Mouse (Mus musculus) limb, embryonic 10.5 days (tissue): ENCODE measurements around the gene Pnpla6. TPM values are rescaled to one million over a fixed set of nuclear protein-coding genes. Genes with fewer than 3 reads are reported as not detected.

Experiments
- DNase-seq: peaks from one replicate; pipeline ENCODE4 v3.0.0-alpha.2; 2017; ENCODE audit warnings: low spot score
- H3K27ac ChIP-seq: fragments of 300-500 bp; sonication (generic); 2 replicates; pipeline ENCODE4 v1.5.1; 2016; ENCODE audit warnings: mild to moderate bottlenecking
- H3K27me3 ChIP-seq: fragments of 300-500 bp; sonication (generic); 2 replicates; pipeline ENCODE4 v1.6.1; 2016; ENCODE audit warnings: low read depth, mild to moderate bottlenecking; ENCODE audit not compliant: poor library complexity, severe bottlenecking
- H3K36me3 ChIP-seq: fragments of 300-500 bp; sonication (generic); 2 replicates; pipeline ENCODE4 v1.6.1; 2016; ENCODE audit warnings: mild to moderate bottlenecking, moderate library complexity
- H3K4me1 ChIP-seq: fragments of 300-500 bp; sonication (generic); 2 replicates; pipeline ENCODE4 v1.6.1; 2016
- H3K4me3 ChIP-seq: fragments of 300-500 bp; sonication (generic); 2 replicates; pipeline ENCODE4 v1.5.1; 2016; ENCODE audit warnings: mild to moderate bottlenecking, moderate library complexity
- H3K9me3 ChIP-seq: fragments of 300-500 bp; sonication (generic); replicated peaks from 2 replicates; pipeline ENCODE4 v1.6.1; 2016; ENCODE audit warnings: mild to moderate bottlenecking
- WGBS: fragments of 180-500 bp; shearing (Covaris S2); methylation state at CpG from one replicate; pipeline ENCODE4 v1.1.7; 2016; 5-methylcytosine and 5-hydroxymethylcytosine counted together
- polyA plus RNA-seq: library from polyadenylated mRNA; unstranded; fragments of >200 nt; fragmentation: Nextera tagmentation; extraction: Ambion mirVana; gene quantifications from 2 replicates; pipeline ENCODE4 v1.2.1, GENCODE M21; 2016

The Pnpla6 gene
- 17.7 and 21.1 TPM in 2 replicates for polyA plus RNA-seq

GRCm38 (mm10) chr8:3515260-3515671 lies at the start of gene Pnpla6:
Pnpla6 (plus strand) TSS chr8:3515384.
- DNase-seq = peak; percentile 90
- Histone ChIP-seq H3K4me1 (peaks cover 27% of the 10 kb centered on the region), H3K36me3 (peaks cover 41% of the 10 kb centered on the region), H3K4me3 (peak within 1 kb of the TSS; percentile 61), H3K27ac (peak within 1 kb of the TSS; percentile 82), H3K27me3 (no peaks in the 10 kb centered on the region), H3K9me3 (no peaks in the 10 kb centered on the region)
- under 1% methylated on average over 25 of the region's 25 CpGs for WGBS

GRCm38 (mm10) chr8:3467006-3467885 lies 47.9 kb upstream of the Pnpla6 start, which contains the start of gene Pex11g:
Pex11g (minus strand) TSS chr8:3467680.
- H3K4me1 ChIP-seq = peaks cover 13% of the 10 kb centered on the region
- H3K9me3 ChIP-seq = no peaks in the 10 kb centered on the region
- peak; percentile 99 for DNase-seq
- WGBS = 9% methylated on average over 32 of the region's 32 CpGs
- H3K27me3 ChIP-seq = no peaks in the 10 kb centered on the region
- peak within 1 kb of the TSS; percentile 96 for H3K27ac ChIP-seq
- no peaks in the 10 kb centered on the region for H3K36me3 ChIP-seq
- peak within 1 kb of the TSS; percentile 61 for H3K4me3 ChIP-seq

GRCm38 (mm10) chr8:3467886-3468545 lies 47.2 kb upstream of the Pnpla6 start:
- peak; percentile 38 for DNase-seq
- Histone ChIP-seq H3K4me3 (peak overlapping the region; percentile 61), H3K4me1 (peaks cover 13% of the 10 kb centered on the region), H3K27me3 (no peaks in the 10 kb centered on the region), H3K9me3 (no peaks in the 10 kb centered on the region), H3K27ac (peak overlapping the region; percentile 96), H3K36me3 (no peaks in the 10 kb centered on the region)
- WGBS = 56% methylated on average over 9 of the region's 9 CpGs

DNA sequence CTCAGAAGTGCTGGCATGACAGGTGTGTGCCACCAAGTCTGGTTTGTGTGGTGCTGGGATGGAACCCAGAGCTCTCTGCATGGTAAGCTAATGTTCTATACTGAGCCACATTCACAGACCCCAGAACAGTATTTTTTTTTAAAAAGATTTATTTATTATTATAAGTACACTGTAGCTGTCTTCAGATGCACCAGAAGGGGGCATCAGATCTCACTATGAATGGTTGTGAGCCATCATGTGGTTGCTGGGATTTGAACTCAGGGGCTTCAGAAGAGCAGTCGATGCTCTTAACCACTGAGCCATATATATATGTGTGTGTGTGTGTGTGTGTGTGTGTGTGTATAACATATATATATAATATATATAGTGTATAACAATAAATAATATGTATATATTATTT lies 46.3 kb upstream of the Pnpla6 start:
- peaks cover 13% of the 10 kb centered on the region for H3K4me1 ChIP-seq
- H3K4me3 ChIP-seq = no peak overlapping the region
- no peaks in the 10 kb centered on the region for H3K9me3 ChIP-seq
- H3K36me3 ChIP-seq = no peaks in the 10 kb centered on the region
- no peaks in the 10 kb centered on the region for H3K27me3 ChIP-seq
- H3K27ac ChIP-seq = 0 out of 2 replicates have a peak overlapping the region, but pooled peaks have one; percentile 96
- no peak for DNase-seq
- 94% methylated on average over 1 of the region's 1 CpGs for WGBS

GRCm38 (mm10) chr8:3470562-3470961 lies 44.6 kb upstream of the Pnpla6 start, which contains the start of gene Tex45:
Tex45 (plus strand) TSS chr8:3470862.
- Histone ChIP-seq H3K27me3 (peaks cover 6% of the 10 kb centered on the region), H3K4me1 (peaks cover 13% of the 10 kb centered on the region), H3K9me3 (no peaks in the 10 kb centered on the region), H3K27ac (no peak within 1 kb of the TSS), H3K4me3 (no peak within 1 kb of the TSS), H3K36me3 (no peaks in the 10 kb centered on the region)
- DNase-seq = no peak

DNA sequence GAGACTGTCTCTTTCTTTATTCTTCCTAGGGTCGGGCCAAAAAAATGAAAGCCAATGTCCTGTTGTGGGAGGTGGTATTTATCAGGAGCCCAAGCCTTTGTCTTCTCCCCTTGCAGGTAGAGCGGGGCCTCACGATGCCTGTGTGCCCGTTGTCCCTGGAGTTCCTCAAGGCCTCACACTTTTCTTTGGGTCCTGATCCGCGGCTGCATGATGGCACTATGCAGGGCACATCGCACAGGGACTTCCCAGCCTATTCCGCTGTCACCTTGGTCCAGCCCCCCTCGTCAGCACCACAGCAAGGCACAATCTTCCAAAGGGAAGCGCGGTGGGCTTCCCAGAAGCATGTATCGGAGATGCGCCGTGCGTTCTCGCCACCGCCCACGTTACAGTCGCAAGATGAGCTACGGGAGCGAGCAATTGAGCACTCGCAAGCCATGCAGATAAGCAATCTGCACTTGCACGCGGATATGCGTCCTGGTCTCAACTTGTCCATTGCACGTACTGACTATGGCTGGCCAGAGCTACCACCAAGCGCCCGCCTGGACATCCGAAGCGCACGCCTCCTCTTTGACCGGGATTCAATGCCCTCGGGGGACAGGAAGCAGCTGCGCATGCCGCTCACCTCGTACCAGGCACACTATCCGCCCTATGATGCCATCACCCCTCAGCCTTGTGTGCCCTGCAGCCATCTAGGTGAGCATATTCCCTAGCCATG lies 39.3 kb upstream of the Pnpla6 start:
- H3K4me3 ChIP-seq = peak overlapping the region; percentile 41
- peaks cover 29% of the 10 kb centered on the region for H3K27me3 ChIP-seq
- no peak for DNase-seq
- no peaks in the 10 kb centered on the region for H3K9me3 ChIP-seq
- peaks cover 6% of the 10 kb centered on the region for H3K4me1 ChIP-seq
- no peak overlapping the region for H3K27ac ChIP-seq
- H3K36me3 ChIP-seq = no peaks in the 10 kb centered on the region
- WGBS = 25% methylated on average over 37 of the region's 37 CpGs

- no peaks in the 10 kb centered on the region for H3K9me3 ChIP-seq
- H3K36me3 ChIP-seq = no peaks in the 10 kb centered on the region
- WGBS = 72% methylated on average over 4 of the region's 4 CpGs
- H3K27me3 ChIP-seq = peaks cover 25% of the 10 kb centered on the region
- DNase-seq = no peak
- peaks cover 6% of the 10 kb centered on the region for H3K4me1 ChIP-seq
- no peak overlapping the region for H3K4me3 ChIP-seq
- no peak overlapping the region for H3K27ac ChIP-seq
These were observed 34.9 kb upstream of the Pnpla6 start for GRCm38 (mm10) chr8:3480221-3480785.

GRCm38 (mm10) chr8:3481605-3482004 lies 33.6 kb upstream of the Pnpla6 start:
- whole genome bisulfite sequencing = 70% methylated on average over 5 of the region's 5 CpGs
- DNase-seq = no peak
- H3K27me3 ChIP-seq = peaks cover 12% of the 10 kb centered on the region

DNA sequence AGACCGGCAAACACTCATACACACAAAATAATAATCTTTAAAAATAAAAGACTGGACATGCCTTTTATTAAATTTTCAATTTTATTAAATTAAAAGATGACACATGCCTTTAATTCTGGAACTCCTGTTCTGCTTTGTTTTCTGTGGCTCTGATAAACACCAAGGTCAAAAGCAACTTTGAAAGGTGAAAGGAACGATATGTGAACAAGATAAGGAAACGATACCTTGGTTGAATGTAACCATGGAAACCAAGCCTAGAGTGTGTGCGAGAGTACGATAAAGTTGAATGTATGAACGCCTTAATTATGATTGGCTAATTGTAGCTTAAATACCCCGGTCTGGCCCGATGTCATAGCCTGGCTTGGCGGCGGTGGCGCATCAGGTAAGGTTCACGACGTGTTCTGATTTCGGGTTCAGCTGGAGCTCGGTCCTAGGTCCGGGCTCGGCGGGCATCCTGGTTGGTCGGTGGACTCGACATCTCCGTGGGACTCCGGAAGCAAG lies 32.9 kb upstream of the Pnpla6 start:
- Histone ChIP-seq H3K36me3 (no peaks in the 10 kb centered on the region), H3K4me3 (no peak overlapping the region), H3K27me3 (peaks cover 6% of the 10 kb centered on the region; the same call in 1 of the 2 replicates), H3K4me1 (no peaks in the 10 kb centered on the region), H3K27ac (no peak overlapping the region), H3K9me3 (no peaks in the 10 kb centered on the region)
- 89% methylated on average over 22 of the region's 22 CpGs for WGBS
- DNase-seq = no peak

More at GRCm38 (mm10) chr8:3481605-3482004, 33.6 kb upstream of the Pnpla6 start:
- no peaks in the 10 kb centered on the region for H3K4me1 ChIP-seq
- H3K4me3 ChIP-seq = no peak overlapping the region
- H3K9me3 ChIP-seq = no peaks in the 10 kb centered on the region
- H3K27ac ChIP-seq = no peak overlapping the region
- no peaks in the 10 kb centered on the region for H3K36me3 ChIP-seq

GRCm38 (mm10) chr8:3483546-3483945 lies 31.6 kb upstream of the Pnpla6 start:
- Histone ChIP-seq H3K4me1 (no peaks in the 10 kb centered on the region), H3K27ac (no peak overlapping the region), H3K9me3 (no peaks in the 10 kb centered on the region), H3K4me3 (no peak overlapping the region), H3K36me3 (no peaks in the 10 kb centered on the region), H3K27me3 (no peaks in the 10 kb centered on the region)
- no peak for DNase-seq
- 89% methylated on average over 7 of the region's 7 CpGs for WGBS

GRCm38 (mm10) chr8:3485192-3485591 lies 30.0 kb upstream of the Pnpla6 start:
- WGBS = 18% methylated on average over 5 of the region's 5 CpGs
- DNase-seq = no peak
- no peaks in the 10 kb centered on the region for H3K36me3 ChIP-seq
- no peaks in the 10 kb centered on the region for H3K4me1 ChIP-seq
- H3K27me3 ChIP-seq = no peaks in the 10 kb centered on the region
- H3K4me3 ChIP-seq = no peak overlapping the region
- H3K27ac ChIP-seq = no peak overlapping the region
- H3K9me3 ChIP-seq = no peaks in the 10 kb centered on the region
